Mouse (Mus musculus) brown adipose tissue, adult 24 weeks (tissue): ENCODE results near the gene BC025920. TPM values are rescaled to one million over a fixed set of nuclear protein-coding genes. Genes with fewer than 3 reads are reported as not detected.

ENCODE experiments used
- H3K27ac ChIP-seq: fragments of 200-500 bp; replicated peaks from 2 replicates; pipeline ENCODE4 v1.5.1; 2012; ENCODE audit warnings: low read depth, mild to moderate bottlenecking, low read length
- H3K4me1 ChIP-seq: fragments of 200-500 bp; 2 replicates; pipeline ENCODE4 v1.6.1; 2012; ENCODE audit warnings: low read length, mixed read lengths; ENCODE audit not compliant: control insufficient read depth, insufficient read depth, insufficient read length
- H3K4me3 ChIP-seq: fragments of 200-500 bp; 2 replicates; pipeline ENCODE4 v1.5.1; 2012; ENCODE audit warnings: low read depth, mild to moderate bottlenecking, low read length, moderate library complexity; ENCODE audit not compliant: insufficient read depth
- polyA plus RNA-seq: library from polyadenylated mRNA; stranded (reverse); fragments of >200 nt; gene quantifications from 2 replicates; pipeline ENCODE4 v1.2.4, GENCODE M21; 2012; ENCODE audit not compliant: missing spikeins, insufficient read depth, insufficient read length

BC025920 gene
- polyA plus RNA-seq, result 4.1 and 8.7 TPM in 2 replicates

- Histone ChIP-seq H3K4me3 (peak within 1 kb of the TSS; percentile 74), H3K4me1 (peaks cover 7% of the 10 kb centered on the region; the same call in 1 of the 2 replicates)
Measured at GRCm38 (mm10) chr10:81605974-81606751, at the start of gene BC025920. Gene BC025920 (plus strand): TSS chr10:81606270.

DNA sequence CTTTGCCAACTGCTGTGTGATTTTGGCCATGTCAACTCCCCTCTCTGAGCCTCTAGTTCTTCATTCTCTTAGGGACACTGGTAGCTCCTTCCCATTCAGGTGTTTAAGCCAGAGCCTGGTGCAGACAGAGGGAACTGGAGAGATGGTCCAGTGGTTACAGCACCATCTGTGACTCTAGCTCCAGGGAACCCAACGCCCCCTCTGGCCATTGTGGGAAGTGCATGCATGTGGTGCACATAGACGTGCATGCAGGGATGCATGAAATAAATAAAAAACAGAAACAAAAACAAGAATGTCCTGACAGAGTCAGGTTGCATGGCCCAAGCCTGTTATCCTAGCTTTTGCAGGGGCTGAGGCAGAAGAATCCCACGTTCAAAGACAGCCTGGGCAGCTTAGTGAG, 49.8 kb upstream of the BC025920 start:
- Histone ChIP-seq H3K27ac (no peak overlapping the region), H3K4me3 (no peak overlapping the region), H3K4me1 (peaks cover 8% of the 10 kb centered on the region)

More at GRCm38 (mm10) chr10:81605974-81606751, at the start of gene BC025920:
- H3K27ac ChIP-seq, result peak within 1 kb of the TSS; percentile 96

GRCm38 (mm10) chr10:81557491-81557890, 48.6 kb upstream of the BC025920 start:
- H3K4me3 ChIP-seq, result no peak overlapping the region
- no peak overlapping the region for H3K27ac ChIP-seq
- H3K4me1 ChIP-seq, result peaks cover 13% of the 10 kb centered on the region

- Histone ChIP-seq H3K4me3 (peak within 1 kb of the TSS; percentile 100), H3K27ac (peak within 1 kb of the TSS; percentile 93), H3K4me1 (peaks cover 20% of the 10 kb centered on the region)
Measured at GRCm38 (mm10) chr10:81559163-81559626, 46.9 kb upstream of the BC025920 start, which contains the start of gene Aes. Gene Aes (plus strand): TSS chr10:81559488.

DNA sequence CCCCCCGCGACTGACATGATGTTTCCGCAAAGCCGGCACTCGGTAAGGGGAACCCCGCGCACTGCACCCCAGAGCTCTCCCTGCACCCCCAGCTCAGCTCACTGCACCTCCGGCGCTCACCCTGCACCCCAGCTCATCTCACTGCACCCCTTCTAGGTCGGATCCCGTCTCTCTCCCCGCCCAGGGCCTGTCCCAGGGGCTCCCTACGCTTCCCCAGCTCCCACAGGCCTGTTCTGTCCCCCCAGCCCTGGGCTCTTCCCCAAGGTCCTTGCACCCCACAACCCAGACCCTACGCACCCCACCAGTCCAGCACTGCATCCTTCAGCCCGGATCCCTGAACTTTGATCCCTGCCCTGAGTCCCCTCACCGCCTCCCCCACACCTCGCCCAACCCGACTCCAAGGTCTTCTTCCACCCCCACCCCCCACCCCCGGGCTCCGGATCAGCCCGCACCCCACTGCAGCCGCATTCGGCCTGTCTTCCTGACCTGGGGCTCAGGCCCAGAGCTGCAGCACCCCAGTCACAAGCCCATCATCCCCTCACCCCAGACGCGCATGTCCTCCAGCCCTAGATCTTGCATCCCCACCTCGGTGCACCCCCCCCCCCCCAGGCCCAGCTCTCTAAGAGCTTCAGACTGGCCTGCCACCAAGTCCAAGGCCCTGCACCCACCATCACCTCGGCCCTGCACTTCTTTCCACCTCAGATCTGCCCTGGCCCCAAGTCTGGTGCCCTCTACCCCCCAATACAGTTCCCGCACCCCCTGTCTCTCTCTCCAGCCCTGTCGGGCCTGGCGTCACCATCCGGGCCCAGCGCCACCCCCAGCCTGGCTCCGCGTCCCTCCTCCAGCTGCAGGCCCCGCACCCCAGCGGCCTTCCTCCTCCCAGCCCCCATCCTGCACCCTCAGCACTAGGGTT, 46.2 kb upstream of the BC025920 start:
- H3K4me3 ChIP-seq, result peak overlapping the region; percentile 100
- peak overlapping the region; percentile 86 for H3K27ac ChIP-seq
- peaks cover 20% of the 10 kb centered on the region for H3K4me1 ChIP-seq

- peaks cover 20% of the 10 kb centered on the region for H3K4me1 ChIP-seq
- H3K27ac ChIP-seq, result no peak overlapping the region
- peak overlapping the region; percentile 100 for H3K4me3 ChIP-seq
Measured at GRCm38 (mm10) chr10:81560719-81561459, 45.2 kb upstream of the BC025920 start.

DNA sequence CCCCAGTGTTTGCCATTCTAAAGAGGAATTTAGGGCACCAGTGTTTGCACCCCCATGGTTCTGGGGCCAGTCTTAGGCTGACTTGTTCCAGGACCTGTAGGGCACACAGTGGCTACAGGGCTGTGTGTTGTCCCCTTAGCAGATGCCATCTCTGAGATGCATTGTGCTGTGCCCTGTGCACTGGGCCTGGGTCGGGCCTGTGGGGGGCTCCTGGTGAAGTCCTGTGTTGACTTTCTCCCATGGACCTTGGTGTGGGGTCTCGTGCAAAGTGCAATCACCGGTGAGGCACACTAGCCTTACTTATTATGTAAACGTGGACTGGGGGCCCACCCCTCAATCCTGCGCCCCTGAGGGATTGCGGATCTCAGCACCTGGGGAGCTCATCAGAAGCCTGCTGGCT, 43.7 kb upstream of the BC025920 start:
- Histone ChIP-seq H3K4me1 (peaks cover 20% of the 10 kb centered on the region), H3K4me3 (no peak overlapping the region), H3K27ac (no peak overlapping the region)

GRCm38 (mm10) chr10:81563481-81563880, 42.6 kb upstream of the BC025920 start:
- H3K4me1 ChIP-seq, result peaks cover 20% of the 10 kb centered on the region
- H3K4me3 ChIP-seq, result no peak overlapping the region
- H3K27ac ChIP-seq, result no peak overlapping the region

DNA sequence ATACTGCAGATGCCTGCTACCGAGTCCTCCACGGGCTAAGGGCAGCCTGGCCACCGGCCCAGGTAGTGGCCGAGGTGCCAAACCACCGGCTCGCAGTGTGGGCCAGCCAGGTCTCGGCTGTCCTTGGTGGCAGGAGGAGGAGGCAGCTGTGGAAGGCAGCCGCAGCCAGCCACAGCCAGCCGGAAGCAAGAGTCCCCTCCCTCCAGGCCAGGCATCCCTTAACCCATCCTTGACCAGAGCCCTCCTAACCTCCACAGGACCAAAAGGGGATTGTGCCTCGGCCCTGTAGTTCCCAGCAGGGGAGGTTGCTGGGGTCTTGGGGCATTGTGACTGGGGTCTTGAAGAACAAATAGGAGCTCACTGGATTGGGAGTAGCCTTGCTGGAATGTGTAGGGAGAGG, 41.9 kb upstream of the BC025920 start:
- Histone ChIP-seq H3K4me3 (peak overlapping the region; percentile 37; the same call in 1 of the 2 replicates), H3K27ac (no peak overlapping the region), H3K4me1 (peaks cover 14% of the 10 kb centered on the region)

- no peak overlapping the region for H3K4me3 ChIP-seq
- no peak overlapping the region for H3K27ac ChIP-seq
- H3K4me1 ChIP-seq, result peaks cover 14% of the 10 kb centered on the region
Measured at GRCm38 (mm10) chr10:81564734-81565133, 41.3 kb upstream of the BC025920 start.

DNA sequence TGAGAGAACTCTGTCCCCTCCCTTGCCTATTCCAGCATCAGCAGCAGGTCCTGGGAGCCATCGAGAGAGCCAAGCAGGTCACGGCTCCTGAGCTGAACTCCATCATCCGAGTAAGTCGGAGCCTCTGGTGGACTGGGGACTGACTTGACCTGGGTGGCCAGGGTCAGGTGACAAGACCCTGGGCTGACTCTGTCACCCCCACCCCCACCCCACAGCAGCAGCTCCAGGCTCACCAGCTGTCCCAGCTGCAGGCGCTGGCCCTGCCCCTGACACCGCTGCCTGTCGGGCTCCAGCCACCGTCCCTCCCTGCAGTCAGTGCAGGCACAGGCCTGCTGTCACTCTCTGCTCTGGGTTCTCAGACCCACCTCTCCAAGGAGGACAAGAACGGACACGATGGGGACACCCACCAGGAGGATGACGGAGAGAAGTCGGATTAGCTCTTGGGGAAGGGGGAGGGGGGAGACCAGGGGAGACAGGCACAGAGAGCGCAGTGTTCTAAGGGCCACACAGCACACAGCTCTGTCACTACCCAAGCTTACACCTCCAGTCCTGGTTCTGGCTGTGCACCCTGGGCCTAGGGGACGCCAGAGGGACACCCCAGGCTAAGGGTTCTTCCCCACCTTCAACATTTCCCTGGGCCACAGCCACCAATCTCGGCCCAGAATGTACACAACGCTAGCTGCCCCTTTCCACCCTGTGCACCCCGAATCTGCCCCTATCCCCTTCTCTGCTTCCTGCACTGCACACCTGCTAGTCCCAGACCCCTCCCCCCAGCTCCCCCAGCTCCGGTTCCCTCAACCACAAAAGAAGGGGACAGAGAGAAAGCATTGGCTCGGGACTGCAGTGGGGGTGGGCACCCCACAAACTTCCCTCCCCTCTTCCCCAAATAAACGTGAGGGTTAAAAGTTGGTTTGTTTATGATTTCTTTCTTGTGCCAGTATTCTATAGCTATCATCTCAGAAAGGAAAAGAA, 40.5 kb upstream of the BC025920 start:
- H3K4me1 ChIP-seq, result peaks cover 14% of the 10 kb centered on the region

GRCm38 (mm10) chr10:81568381-81569191, 37.5 kb upstream of the BC025920 start:
- Histone ChIP-seq H3K27ac (no peak overlapping the region), H3K4me1 (peaks cover 4% of the 10 kb centered on the region; the same call in 1 of the 2 replicates), H3K4me3 (no peak overlapping the region)

More for the DNA sequence above, 40.5 kb upstream of the BC025920 start:
- no peak overlapping the region for H3K4me3 ChIP-seq
- no peak overlapping the region for H3K27ac ChIP-seq
